Mouse (Mus musculus) C2C12 (cell line): ENCODE measurements at regions not wholly inside any gene's neighbourhood (a gene's known extent, or its start where the extent isn't known, plus 50 kb on each side); places are given as distances from the start of the nearest gene placed in this dataset.

Source experiments
- H3K27me3 ChIP-seq: one replicate; pipeline ENCODE4 v1.6.1; 2011; ENCODE audit not compliant: control insufficient read depth, insufficient read depth, insufficient read length
- H3K36me3 ChIP-seq: one replicate; pipeline ENCODE4 v1.6.1; 2011; ENCODE audit not compliant: control insufficient read depth, insufficient read depth
- H3K4me3 ChIP-seq: one replicate; pipeline ENCODE4 v1.5.1; 2011; ENCODE audit warnings: mild to moderate bottlenecking, control low read depth; ENCODE audit not compliant: poor library complexity, insufficient read depth, severe bottlenecking
- H3K79me2 ChIP-seq: one replicate; pipeline ENCODE4 v1.6.1; 2011; ENCODE audit not compliant: control insufficient read depth, insufficient read depth
- H3K79me3 ChIP-seq: one replicate; pipeline ENCODE4 v1.6.1; 2011; ENCODE audit warnings: low read depth, control low read depth
- H3ac ChIP-seq: one replicate; pipeline ENCODE3; 2011; ENCODE audit warnings: low read depth; ENCODE audit not compliant: control insufficient read depth, insufficient read length
- CEBPB ChIP-seq: IDR thresholded peaks from one replicate; pipeline ENCODE4 v1.6.1; 2011; ENCODE audit warnings: low read depth, mild to moderate bottlenecking, control low read depth, moderate library complexity
- CTCF ChIP-seq: IDR thresholded peaks from one replicate; pipeline ENCODE4 v1.5.1; 2011; ENCODE audit not compliant: control insufficient read depth, insufficient read depth, insufficient read length
- FOSL1 ChIP-seq: IDR thresholded peaks from one replicate; pipeline ENCODE4 v1.8.0; 2011; ENCODE audit warnings: mild to moderate bottlenecking, low read length; ENCODE audit not compliant: poor library complexity, insufficient read depth, severe bottlenecking
- MAX ChIP-seq: IDR thresholded peaks from one replicate; pipeline ENCODE4 v1.6.1; 2011; ENCODE audit warnings: mild to moderate bottlenecking, control low read depth
- MYOD1 ChIP-seq: IDR thresholded peaks from one replicate; pipeline ENCODE4 v1.6.1; 2011; ENCODE audit warnings: low read depth; ENCODE audit not compliant: control insufficient read depth, insufficient read length
- MYOG ChIP-seq: IDR thresholded peaks from one replicate; pipeline ENCODE4 v1.6.1; 2011; ENCODE audit not compliant: control insufficient read depth, insufficient read length; ENCODE audit errors: extremely low read depth
- USF1 ChIP-seq: IDR thresholded peaks from one replicate; pipeline ENCODE4 v1.6.1; 2011; ENCODE audit warnings: low read depth, mild to moderate bottlenecking, control low read depth, moderate library complexity

GRCm38 (mm10) chr8:49006236-49006965 lies 162.7 kb upstream of the Tenm3 start:
- Histone ChIP-seq H3K79me3 (no peaks in the 10 kb centered on the region), H3K27me3 (no peaks in the 10 kb centered on the region), H3K79me2 (no peaks in the 10 kb centered on the region), H3K4me3 (no peak overlapping the region), H3ac (no peak overlapping the region), H3K36me3 (no peaks in the 10 kb centered on the region)
- TF ChIP-seq USF1 = no peak
- TF ChIP-seq CEBPB = no peak

- H3K27me3 ChIP-seq = no peaks in the 10 kb centered on the region
- H3K4me3 ChIP-seq = no peak overlapping the region
- H3ac ChIP-seq = no peak overlapping the region
- H3K79me2 ChIP-seq = no peaks in the 10 kb centered on the region
- H3K36me3 ChIP-seq = no peaks in the 10 kb centered on the region
- no peaks in the 10 kb centered on the region for H3K79me3 ChIP-seq
- TF ChIP-seq CTCF (no peak), MAX (no peak), MYOG (no peak), MYOD1 (no peak)
Measured at GRCm38 (mm10) chr8:48981667-48982066, 137.9 kb upstream of the Tenm3 start.

GRCm38 (mm10) chr8:48980755-48981154 lies 137.0 kb upstream of the Tenm3 start:
- H3K4me3 ChIP-seq = no peak overlapping the region
- H3ac ChIP-seq = no peak overlapping the region
- H3K79me2 ChIP-seq = no peaks in the 10 kb centered on the region
- H3K79me3 ChIP-seq = no peaks in the 10 kb centered on the region
- TF ChIP-seq CEBPB (no peak), MAX (no peak), USF1 (no peak), CTCF (no peak), MYOG (no peak), MYOD1 (no peak), FOSL1 (no peak)
- H3K36me3 ChIP-seq = no peaks in the 10 kb centered on the region
- no peaks in the 10 kb centered on the region for H3K27me3 ChIP-seq

GRCm38 (mm10) chr8:48970655-48971054 lies 126.9 kb upstream of the Tenm3 start:
- Histone ChIP-seq H3K79me2 (no peaks in the 10 kb centered on the region), H3ac (no peak overlapping the region), H3K79me3 (no peaks in the 10 kb centered on the region), H3K4me3 (no peak overlapping the region), H3K36me3 (no peaks in the 10 kb centered on the region), H3K27me3 (no peaks in the 10 kb centered on the region)
- no peak for TF ChIP-seq MYOD1
- TF ChIP-seq FOSL1 = no peak
- no peak for TF ChIP-seq CEBPB
- no peak for TF ChIP-seq CTCF
- TF ChIP-seq MAX = no peak
- TF ChIP-seq USF1 = no peak
- no peak for TF ChIP-seq MYOG

- Histone ChIP-seq H3K79me2 (no peaks in the 10 kb centered on the region), H3ac (no peak overlapping the region), H3K4me3 (no peak overlapping the region), H3K27me3 (no peaks in the 10 kb centered on the region), H3K79me3 (no peaks in the 10 kb centered on the region), H3K36me3 (no peaks in the 10 kb centered on the region)
- TF ChIP-seq CTCF (no peak), USF1 (no peak), MAX (no peak), FOSL1 (no peak), MYOD1 (no peak), CEBPB (no peak), MYOG (no peak)
Measured at GRCm38 (mm10) chr8:48964929-48965328, 121.2 kb upstream of the Tenm3 start.

GRCm38 (mm10) chr8:48957614-48958013 lies 113.9 kb upstream of the Tenm3 start:
- Histone ChIP-seq H3K4me3 (no peak overlapping the region), H3K36me3 (no peaks in the 10 kb centered on the region), H3K79me3 (no peaks in the 10 kb centered on the region), H3ac (no peak overlapping the region), H3K27me3 (no peaks in the 10 kb centered on the region), H3K79me2 (no peaks in the 10 kb centered on the region)
- TF ChIP-seq CEBPB (no peak), CTCF (no peak), MYOD1 (no peak), MAX (no peak), FOSL1 (no peak), USF1 (no peak), MYOG (no peak)
